Mouse (Mus musculus): ENCODE results near the gene Frmd4a.

Frmd4a gene

GRCm38 (mm10) chr2:4340378-4340777 lies 322.9 kb downstream of the Frmd4a start:
- no peak for DNase-seq

GRCm38 (mm10) chr2:4341141-4341540 lies 323.6 kb downstream of the Frmd4a start:
- no peak for DNase-seq

GRCm38 (mm10) chr2:4342005-4342404 lies 324.5 kb downstream of the Frmd4a start:
- no peak for DNase-seq

- DNase-seq = no peak
Observed at GRCm38 (mm10) chr2:4344411-4344810, 326.9 kb downstream of the Frmd4a start.

GRCm38 (mm10) chr2:4346232-4346631 lies 328.7 kb downstream of the Frmd4a start:
- DNase-seq = no peak

- no peak for DNase-seq
Observed at GRCm38 (mm10) chr2:4346953-4347352, 329.4 kb downstream of the Frmd4a start.

- DNase-seq = no peak
Observed at GRCm38 (mm10) chr2:4347782-4348181, 330.3 kb downstream of the Frmd4a start.

GRCm38 (mm10) chr2:4348509-4348908 lies 331.0 kb downstream of the Frmd4a start:
- no peak for DNase-seq

- DNase-seq = no peak
Observed at GRCm38 (mm10) chr2:4356812-4357384, 339.4 kb downstream of the Frmd4a start.

- DNase-seq = no peak
Observed at GRCm38 (mm10) chr2:4361981-4362834, 344.7 kb downstream of the Frmd4a start.

GRCm38 (mm10) chr2:4364908-4365307 lies 347.4 kb downstream of the Frmd4a start:
- DNase-seq = no peak

GRCm38 (mm10) chr2:4368544-4368943 lies 351.0 kb downstream of the Frmd4a start:
- no peak for DNase-seq

- no peak for DNase-seq
Observed at GRCm38 (mm10) chr2:4370499-4370898, 353.0 kb downstream of the Frmd4a start.

- DNase-seq = no peak
Observed at GRCm38 (mm10) chr2:4371341-4371740, 353.8 kb downstream of the Frmd4a start.

- no peak for DNase-seq
Observed at GRCm38 (mm10) chr2:4378844-4379243, 361.3 kb downstream of the Frmd4a start.

GRCm38 (mm10) chr2:4380435-4380834 lies 362.9 kb downstream of the Frmd4a start:
- DNase-seq = no peak

GRCm38 (mm10) chr2:4380926-4381325 lies 363.4 kb downstream of the Frmd4a start:
- no peak for DNase-seq

- no peak for DNase-seq
Observed at GRCm38 (mm10) chr2:4386468-4386867, 369.0 kb downstream of the Frmd4a start.

GRCm38 (mm10) chr2:4389330-4389729 lies 371.8 kb downstream of the Frmd4a start:
- DNase-seq = no peak

GRCm38 (mm10) chr2:4391091-4391490 lies 373.6 kb downstream of the Frmd4a start:
- DNase-seq = no peak

GRCm38 (mm10) chr2:4391678-4392085 lies 374.2 kb downstream of the Frmd4a start:
- DNase-seq = no peak

GRCm38 (mm10) chr2:4393046-4393445 lies 375.5 kb downstream of the Frmd4a start:
- DNase-seq = no peak

- no peak for DNase-seq
Observed at GRCm38 (mm10) chr2:4394641-4395040, 377.1 kb downstream of the Frmd4a start.

- DNase-seq = no peak
Observed at GRCm38 (mm10) chr2:4399721-4400120, 382.2 kb downstream of the Frmd4a start.

All from cerebellum, adult 9-11 months (tissue).